Mouse (Mus musculus): ENCODE data around the gene Ndufa6. TPM values are rescaled to one million over a fixed set of nuclear protein-coding genes. Genes with fewer than 3 reads are reported as not detected.
"Not testable (repeated sequence)": the region's sequence is repeated elsewhere in the genome, so short reads cannot be mapped to it uniquely, and the experiment has no call there.

Gene Ndufa6
- total RNA-seq, 1 experiment from 2014 or later = 144 TPM

DNA sequence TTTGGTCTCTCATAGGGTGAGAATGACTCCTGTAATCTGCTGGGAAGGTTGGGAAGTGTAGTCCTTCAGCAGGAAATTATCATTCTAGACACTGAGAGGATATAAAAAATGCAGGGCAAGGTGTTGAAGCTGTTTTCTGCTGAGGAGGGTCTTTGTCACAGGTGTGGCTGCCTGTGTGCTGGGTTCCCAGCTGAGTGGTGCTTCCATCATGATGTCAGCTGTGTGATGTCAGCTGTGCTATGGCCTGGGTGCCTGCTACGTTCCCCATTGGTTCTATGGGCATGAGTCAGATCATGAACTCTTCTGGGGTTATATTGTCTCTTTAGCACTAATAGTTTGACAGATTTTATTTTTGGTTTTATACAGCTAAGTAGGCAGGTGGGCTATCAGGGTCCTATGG lies 14.7 kb upstream of the Ndufa6 start:
- ATAC-seq (replicated peaks; ENCODE audit: low read depth, poor library complexity, severe bottlenecking) = no peak

DNA sequence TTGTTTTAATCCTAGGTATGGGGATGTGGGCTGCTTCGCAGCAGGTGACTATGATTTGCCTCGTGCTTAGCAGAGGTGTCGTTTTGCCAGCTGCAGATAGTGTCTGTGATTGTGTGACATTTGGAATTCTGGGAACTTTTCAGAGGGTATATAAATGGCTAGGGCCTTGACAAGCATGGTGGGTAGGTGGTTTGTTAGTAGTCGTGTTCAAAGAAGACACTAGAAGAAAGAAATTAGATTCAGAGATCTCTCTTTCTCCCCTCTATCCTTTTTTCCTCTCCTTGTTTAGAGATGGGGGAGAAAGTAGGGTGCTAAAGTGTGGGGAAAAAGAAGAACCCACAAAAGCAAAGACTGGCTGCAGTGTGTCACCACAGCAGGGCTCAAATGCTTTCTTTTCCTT lies 14.0 kb upstream of the Ndufa6 start:
- ATAC-seq (replicated peaks; ENCODE audit: low read depth, poor library complexity, severe bottlenecking) = no peak

- not testable (repeated sequence) for ATAC-seq (replicated peaks; ENCODE audit: low read depth, poor library complexity, severe bottlenecking)
Observed at GRCm38 (mm10) chr15:82364561-82364960, 10.4 kb upstream of the Ndufa6 start.

GRCm38 (mm10) chr15:82363801-82364200 lies 9.7 kb upstream of the Ndufa6 start:
- ATAC-seq (replicated peaks; ENCODE audit: low read depth, poor library complexity, severe bottlenecking) = not testable (repeated sequence)

- ATAC-seq (replicated peaks; ENCODE audit: low read depth, poor library complexity, severe bottlenecking) = no peak
Observed at GRCm38 (mm10) chr15:82362234-82362633, 8.1 kb upstream of the Ndufa6 start.

GRCm38 (mm10) chr15:82361459-82362018 lies 7.4 kb upstream of the Ndufa6 start:
- ATAC-seq (replicated peaks; ENCODE audit: low read depth, poor library complexity, severe bottlenecking) = peak; percentile 97

DNA sequence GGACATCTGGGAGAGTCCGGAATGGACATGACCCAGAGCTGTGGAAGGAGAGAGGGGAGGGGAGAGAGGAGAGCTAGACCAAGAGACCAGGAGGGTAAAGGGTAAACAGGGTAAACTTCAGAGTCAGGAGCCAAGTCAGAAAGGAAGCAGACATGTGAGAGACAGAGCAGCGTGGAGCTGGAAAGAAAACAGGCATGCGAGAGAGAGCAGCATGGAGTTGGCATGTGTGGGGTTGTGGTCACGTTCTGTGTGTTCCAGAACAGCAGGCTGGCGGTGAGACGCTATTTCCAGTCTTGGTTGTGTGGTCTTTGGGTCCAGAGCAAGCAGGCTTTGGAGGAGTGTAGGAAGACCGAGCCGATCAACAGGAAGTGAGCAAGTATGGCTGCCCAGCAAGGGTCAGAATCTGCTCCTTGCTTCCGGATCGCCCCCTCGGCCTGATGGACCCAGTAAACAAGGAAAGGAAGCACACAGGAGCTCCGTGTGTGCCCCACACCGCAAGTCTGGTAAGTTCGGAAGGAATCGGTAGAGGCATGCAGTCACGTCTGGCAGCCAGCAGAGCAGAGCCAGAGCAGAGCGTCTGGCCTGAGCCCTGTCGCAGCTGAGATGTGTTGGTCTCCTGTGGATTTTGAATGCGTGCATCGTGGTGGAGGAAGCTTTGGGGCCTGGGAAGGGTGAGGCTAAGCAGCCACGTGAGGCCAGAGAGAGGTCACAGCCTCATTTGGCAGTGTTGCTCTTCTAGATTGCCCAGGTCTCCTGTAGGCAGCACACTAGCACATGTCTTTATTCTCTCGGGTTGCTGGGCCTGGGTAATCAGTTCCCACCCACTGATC lies 4.5 kb upstream of the Ndufa6 start:
- ATAC-seq (replicated peaks; ENCODE audit: low read depth, poor library complexity, severe bottlenecking) = no peak

DNA sequence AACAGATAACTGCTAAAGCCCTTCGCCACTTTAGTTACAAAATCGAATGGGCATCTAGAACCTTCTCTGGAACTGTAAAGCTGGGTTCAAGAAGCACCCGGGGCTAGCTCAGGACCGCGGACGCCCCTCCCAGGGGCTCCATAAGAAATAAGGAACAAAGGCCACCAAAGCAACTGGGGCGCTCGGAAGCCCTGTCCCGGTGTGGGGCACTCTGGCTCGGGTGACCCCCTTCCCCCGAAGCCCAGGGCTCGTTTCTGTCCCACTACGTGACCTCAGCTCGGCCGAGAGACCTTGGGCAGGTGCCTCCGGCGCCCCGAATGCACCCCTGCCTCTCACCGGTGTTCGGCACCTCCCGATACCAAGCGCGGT lies 393 bp downstream of the Ndufa6 start:
- ATAC-seq (replicated peaks; ENCODE audit: low read depth, poor library complexity, severe bottlenecking) = 0 out of 2 replicates have a peak, but pooled peaks have one; percentile 14

DNA sequence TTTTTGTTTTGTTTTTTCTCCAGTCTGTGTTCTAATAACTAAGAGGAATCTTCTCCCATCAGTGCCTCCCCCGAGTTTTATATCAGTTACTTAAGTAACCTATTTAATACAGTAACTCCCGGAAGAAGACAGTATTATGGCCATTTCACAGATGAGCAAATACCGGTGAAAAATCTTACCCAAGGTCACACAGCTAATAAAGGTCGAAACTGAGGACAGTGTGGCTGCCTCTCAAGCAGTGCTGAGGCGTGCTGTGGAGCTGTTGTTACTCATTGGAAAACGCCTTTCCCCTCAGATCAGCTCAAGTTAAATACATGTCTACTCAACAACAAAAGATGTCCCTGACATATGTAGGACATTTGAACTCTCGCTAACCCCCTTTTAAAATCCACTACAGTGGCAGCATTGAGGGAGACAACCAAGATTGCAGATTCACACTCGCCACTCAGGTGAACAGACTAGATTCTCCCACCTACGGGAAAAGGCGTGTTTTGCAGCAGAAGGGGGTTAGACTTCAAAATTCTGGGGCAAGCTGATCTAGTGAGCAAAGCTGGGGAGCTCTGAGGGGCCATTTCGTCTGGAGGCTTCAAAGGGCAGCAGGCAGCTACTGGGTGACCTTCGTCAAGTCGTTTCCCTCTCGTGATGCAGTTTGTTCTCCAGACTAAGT lies 911 bp downstream of the Ndufa6 start:
- ATAC-seq (replicated peaks; ENCODE audit: low read depth, poor library complexity, severe bottlenecking) = no peak

- no peak for ATAC-seq (replicated peaks; ENCODE audit: low read depth, poor library complexity, severe bottlenecking)
Observed at GRCm38 (mm10) chr15:82351480-82351879, 2.6 kb downstream of the Ndufa6 start.

DNA sequence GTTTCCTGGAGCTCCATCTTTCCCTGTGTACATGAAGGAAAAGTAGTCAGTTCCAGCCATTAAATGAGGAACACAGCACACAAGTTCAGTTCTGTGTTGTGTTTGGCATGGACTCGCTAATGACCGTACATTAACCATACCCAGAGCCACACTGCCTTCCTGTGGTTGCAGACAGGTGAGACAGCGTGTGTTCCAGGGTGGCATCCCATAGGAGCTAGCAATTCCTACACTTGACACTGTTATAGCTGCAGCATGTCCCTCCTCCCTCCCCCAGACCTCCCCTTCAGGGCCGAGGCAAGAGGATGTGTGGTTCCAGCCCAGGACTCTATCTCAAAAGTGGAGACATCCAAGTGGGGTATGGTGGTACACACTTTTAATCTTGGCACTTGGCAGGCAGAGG lies 3.8 kb downstream of the Ndufa6 start:
- ATAC-seq (replicated peaks; ENCODE audit: low read depth, poor library complexity, severe bottlenecking) = no peak

GRCm38 (mm10) chr15:82348999-82349341 lies 5.2 kb downstream of the Ndufa6 start:
- no peak for ATAC-seq (replicated peaks; ENCODE audit: low read depth, poor library complexity, severe bottlenecking)

DNA sequence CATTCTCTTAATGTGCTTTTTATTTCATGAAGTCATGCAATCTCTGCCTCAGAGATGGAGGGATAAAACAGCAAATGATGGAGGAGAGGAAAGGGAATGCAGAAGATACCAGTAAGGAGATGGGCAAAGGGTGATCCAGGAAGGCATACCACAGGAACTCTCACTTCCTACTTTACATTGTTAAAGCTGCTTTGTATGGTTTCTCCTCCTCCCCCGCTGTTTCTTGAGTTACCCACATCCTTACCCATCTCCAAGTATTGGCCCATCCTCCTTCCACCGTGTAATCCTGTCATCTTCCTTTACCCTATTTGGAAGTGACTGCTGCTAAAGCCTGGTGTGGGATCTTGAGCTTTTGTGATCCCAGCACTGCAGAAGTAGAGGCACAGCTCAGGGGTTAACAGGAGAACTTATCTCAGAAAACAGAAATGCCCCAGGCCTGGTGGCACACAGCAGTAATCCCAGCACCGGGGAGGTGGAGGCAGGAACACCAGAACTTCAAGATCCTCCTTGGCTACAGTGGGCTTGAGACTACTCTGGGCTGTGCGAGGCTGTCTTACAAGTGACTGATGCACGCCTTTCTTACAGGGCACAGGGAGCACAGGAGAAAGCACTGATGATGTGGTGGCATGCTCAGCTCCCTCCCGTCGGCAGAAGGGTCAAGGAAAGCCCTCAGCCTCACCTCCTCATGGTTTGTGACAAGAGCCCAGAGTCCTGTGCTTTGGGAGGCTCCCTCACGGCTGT lies 5.7 kb downstream of the Ndufa6 start:
- ATAC-seq (replicated peaks; ENCODE audit: low read depth, poor library complexity, severe bottlenecking) = peak; percentile 10; the same call in 1 of the 2 replicates

DNA sequence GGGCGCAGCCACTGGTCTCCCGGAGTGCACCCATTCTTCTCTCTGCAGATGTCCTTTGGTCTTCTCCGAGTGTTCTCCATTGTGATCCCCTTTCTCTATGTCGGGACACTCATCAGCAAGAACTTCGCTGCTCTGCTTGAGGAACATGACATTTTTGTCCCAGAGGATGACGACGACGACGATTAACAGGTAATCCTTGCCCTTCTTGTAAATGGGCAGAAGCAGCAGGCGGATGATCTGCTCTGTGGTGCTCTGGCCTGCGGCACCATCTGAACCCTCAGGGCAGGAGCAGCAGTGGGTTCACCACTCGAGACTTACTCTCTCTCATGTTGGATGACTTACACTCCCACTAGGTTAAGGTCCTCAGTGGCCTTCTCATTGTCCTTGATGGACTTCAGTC lies 6.3 kb downstream of the Ndufa6 start:
- ATAC-seq (replicated peaks; ENCODE audit: low read depth, poor library complexity, severe bottlenecking) = no peak

- ATAC-seq (replicated peaks; ENCODE audit: low read depth, poor library complexity, severe bottlenecking) = no peak
Observed at GRCm38 (mm10) chr15:82347303-82347676, 6.8 kb downstream of the Ndufa6 start.

DNA sequence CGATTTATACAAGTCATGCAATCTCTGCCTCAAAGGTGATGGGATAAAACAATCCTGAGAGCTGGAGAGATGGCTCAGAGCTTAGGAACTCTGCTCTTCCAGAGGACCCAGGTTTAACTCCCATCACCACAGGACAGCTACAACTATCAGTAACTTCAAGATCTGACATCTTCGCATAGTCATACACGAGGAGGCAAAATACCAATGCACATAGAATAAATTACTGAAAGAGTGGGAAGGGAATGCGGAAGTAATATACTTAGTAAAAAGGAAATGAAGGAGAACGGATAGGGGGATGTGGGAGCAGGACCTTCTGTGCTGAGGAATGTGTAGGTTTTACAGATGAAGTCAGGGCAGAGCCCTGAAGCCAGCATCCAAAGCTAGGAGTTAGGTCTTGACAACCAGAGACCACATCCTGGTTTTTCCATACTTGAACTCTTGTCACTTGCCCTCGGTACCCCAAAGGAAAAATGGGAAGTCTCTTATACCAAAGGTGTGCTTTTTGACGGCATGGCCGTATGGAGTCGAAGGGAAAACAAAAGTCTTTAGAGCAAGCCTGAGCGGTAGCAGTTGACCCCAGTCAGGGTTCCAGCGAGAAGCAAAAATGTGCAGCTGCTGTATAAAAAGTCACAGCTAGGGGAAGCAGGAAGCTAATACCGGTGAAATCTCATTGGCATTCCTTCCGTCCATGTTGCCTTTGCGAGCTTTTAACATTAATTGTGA lies 7.4 kb downstream of the Ndufa6 start:
- no peak for ATAC-seq (replicated peaks; ENCODE audit: low read depth, poor library complexity, severe bottlenecking)

DNA sequence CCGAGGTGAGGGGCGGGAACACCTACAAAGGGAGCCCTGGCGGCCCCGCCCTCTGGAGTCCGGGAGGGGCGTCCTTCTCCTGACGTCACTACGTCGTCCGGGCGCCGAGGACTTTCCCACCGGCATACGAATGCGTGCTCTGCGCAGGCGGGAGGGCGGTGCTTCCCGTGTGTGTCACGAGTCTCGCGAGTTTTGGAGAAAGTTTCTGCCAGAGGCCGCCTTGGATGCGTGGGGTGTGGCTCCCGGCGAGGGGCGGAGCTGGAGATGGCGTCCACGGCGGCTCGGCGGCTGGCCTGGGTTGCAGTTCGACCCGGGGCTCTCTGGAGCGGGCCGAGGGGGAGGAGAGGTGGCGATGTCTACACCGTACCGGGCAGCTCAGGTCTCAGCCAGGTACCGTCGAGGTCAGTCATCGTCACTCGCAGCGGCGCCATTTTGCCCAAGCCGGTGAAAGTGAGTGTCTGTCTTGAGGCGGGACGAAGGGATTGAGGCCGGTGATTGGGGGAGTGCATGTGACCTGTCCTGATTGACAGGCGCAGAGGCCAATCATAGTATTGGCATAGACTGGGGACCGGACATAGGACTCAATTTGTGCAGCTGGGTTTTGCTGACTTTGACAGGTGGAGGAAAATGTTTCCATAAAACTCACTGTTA lies 8.2 kb downstream of the Ndufa6 start:
- peak; percentile 68 for ATAC-seq (replicated peaks; ENCODE audit: low read depth, poor library complexity, severe bottlenecking)

GRCm38 (mm10) chr15:82344971-82345370 lies 9.2 kb downstream of the Ndufa6 start:
- ATAC-seq (replicated peaks; ENCODE audit: low read depth, poor library complexity, severe bottlenecking) = no peak

Data from common myeloid progenitor, adult 5-6 weeks (primary cell).